Mouse (Mus musculus) cerebellum, postnatal 4 days (tissue): ENCODE measurements around the gene Gas2l1.
A peak's percentile ranks its signal among the peaks of the same experiment; 100 is the strongest.

Experiments used
- DNase-seq, 2 experiments: peaks; one replicate each; pipeline ENCODE4 v3.0.0; 2022; ENCODE audit warnings: low spot score in 2 of 2, mixed read lengths in 1 of 2

The Gas2l1 gene

DNA sequence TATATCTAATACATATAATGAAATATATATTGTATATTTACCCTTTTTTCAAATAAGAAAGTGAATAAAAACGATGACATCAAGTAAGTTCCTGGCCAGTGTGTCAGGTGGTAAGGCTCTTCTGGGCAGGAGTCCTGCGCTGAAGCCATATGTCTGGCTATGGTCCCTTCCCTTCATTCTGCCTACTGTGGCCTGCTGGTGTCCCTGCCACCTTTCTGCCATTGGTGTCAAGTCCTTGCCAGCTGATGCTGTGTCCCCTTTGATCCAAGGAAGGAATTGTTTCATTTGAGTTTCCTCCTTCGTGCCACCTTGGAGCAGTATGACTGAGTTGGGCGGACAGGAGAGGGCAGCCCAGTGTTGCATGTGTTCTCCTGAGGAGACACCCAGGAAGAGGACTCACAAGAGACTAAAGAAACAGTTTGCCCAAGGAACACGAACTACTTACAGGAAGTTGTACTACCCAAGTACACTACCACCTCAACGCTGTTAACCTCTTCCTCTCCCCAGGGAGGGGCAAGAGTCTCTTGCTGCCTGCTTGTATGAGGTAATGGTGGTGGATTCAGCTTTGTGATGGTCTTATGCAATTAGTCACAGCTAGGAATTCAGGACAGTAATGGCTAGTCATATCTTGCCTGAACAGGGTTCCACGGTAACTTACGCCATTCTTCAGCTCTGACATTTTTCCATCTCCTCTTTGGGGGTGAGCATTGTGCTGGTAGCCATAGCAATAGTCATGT is 22.3 kb downstream of the Gas2l1 start:
- no peak for DNase-seq

DNA sequence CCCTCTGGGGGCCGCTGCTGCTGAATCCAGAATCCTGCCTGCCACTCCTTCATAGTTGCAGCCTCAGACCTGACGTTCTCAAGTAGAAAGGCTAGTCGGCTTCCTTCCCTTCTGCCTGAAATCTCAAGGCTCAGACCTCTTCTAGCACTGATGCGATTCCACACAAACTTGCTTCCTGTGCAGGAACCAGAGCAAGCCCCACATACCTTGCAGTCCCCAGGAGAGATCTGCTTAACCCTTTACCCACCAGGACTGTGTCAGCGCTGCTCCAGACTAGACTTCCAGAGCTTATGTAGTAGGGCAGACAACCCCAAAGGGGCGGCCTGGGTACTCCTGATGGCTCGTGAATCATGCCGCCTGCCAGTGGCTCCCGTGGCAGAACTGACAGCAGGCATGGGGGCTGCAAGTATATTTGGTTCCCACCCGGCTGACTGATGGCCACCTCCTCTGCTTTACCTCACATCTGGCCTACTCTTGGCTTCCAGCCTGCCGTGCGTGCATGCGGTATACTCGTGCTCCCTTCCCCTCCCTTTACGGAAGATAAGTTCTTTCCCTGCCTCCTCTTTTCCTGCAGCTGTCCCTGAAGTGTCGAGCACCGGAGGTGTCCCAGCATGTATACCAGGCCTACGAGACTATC is 23.9 kb downstream of the Gas2l1 start:
- DNase-seq: no peak

DNA sequence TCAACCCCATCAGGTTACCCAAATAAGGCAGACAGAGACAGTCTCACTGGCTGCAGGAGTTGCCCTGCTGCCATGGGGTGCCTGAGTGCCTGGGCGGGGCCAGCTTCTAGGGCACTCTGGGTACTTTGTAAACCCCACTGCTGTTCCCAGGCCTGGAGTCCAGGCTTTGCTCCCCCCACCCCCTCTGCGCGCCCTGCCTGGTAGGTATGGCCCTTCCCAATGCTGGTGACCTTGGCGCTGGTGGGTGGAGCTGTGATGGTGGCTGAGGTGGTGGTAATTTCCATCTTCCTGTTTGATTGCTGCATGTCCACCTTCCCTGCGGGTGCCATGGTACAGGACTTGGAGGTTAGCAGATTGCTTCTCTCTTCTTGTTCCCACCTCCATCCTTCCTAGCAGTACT is 24.5 kb downstream of the Gas2l1 start:
- no peak for DNase-seq

DNA sequence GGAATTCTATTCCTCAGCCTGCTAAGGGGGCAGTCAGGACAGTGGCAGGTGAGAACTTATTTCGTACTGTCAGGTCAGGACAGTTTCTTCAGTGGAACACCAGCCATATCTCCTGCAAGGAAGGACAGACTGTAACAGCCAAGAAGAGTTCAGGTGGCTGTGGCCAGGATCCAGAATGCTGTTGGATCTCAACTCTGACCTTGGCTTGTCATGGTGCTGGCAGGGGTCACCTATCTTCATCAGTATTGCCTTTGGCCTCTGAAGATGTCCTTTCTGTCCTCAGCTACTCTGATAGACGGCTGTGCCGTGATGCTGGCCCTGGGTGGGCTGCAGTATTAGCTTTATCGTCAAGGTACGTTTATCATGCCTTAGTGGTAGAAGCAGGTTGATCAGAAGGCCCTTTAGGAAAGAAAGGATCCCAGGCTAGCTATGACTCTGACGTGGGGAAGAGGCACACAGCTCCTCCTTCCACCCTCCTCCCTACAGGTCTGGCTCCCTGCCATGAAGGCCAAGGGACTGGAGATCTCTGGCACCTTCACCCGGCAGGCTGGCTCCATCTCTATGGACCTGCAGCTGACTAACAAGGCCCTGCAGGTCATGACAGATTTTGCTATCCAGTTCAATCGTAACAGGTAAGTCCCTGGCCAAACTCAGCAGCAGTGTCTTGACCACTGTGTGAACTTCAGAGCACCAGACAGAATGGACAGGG is 27.8 kb downstream of the Gas2l1 start:
- DNase-seq: no peak

DNA sequence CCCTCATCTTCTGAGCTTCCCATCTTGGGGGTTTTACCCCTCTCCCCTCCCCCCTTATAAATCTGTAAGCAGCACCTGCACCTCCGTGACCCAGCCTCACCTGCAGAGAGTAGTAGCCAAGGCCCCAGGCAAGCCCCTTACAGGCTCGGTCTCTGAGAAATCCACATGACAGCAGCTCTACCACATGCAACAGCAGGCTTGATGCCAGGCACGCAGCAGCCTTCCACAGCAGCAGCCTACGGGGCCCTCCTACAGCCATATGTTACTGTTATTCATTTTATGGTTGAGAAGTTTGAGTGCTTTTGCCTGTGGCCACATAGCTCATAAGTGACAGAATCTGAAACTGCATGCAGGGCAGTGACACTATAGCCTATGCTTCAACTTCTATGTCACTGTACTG is 29.7 kb downstream of the Gas2l1 start:
- DNase-seq: peak in 1 of 2 experiments; percentile 46

DNA sequence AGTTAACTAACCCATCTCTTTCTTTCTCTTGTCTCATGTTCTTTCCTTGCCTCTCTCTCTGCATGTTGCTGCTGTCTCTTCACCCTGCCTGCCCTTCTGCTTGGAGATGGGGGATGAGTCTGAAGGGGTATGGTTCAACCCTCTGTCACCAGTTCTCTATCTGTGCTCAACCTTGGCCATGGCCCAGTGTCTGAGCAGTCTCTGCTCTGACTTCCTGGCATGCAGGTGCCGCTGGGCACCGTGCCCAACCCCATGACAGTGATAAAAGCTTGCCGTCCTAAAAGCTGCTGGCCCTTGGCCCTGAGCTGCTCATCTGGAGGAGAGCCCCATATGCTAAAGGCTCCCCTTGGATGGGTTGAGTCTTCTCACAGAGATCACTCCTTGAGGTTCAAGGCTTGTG is 32.0 kb downstream of the Gas2l1 start:
- DNase-seq: peak in 1 of 2 experiments; percentile 53

DNA sequence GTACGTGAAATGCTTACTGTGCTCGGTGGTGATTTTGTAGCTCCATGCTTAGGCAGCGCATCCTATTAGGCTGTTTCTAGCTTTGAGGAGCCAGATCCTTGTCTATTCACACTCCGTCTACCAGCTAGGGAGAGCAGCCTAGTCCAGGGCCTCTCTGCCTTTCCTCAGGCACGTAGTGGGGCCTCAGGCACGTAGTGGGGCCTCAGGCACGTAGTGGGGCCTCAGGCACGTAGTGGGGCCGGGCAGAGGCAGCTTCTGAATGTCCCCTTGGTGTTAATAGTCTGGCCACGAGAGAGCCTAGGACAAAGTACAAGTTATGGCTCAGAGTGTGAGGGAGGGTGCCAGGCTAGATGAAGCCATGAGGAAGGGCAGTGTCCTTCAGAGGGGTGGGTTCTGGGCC is 32.4 kb downstream of the Gas2l1 start:
- no peak for DNase-seq

DNA sequence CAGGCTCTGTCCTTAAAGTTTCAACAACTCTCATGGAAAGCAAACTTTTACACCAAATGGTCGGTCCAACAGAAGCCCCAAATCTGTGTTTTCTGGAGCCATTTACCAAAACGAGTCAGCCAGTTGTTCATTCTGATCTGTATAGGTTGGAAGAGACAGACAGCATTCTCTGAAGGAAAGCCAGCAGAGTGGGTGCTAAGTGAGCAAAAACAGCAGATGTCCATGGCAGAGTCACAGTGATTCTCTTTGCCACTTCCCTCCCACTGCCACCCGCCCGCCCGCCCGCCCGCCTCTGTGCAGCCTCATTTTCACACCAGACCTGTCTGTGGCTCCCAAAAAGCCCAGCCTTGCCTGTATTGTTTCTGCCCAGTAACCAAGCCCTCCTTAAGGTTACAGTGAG is 36.9 kb downstream of the Gas2l1 start:
- DNase-seq: no peak

DNA sequence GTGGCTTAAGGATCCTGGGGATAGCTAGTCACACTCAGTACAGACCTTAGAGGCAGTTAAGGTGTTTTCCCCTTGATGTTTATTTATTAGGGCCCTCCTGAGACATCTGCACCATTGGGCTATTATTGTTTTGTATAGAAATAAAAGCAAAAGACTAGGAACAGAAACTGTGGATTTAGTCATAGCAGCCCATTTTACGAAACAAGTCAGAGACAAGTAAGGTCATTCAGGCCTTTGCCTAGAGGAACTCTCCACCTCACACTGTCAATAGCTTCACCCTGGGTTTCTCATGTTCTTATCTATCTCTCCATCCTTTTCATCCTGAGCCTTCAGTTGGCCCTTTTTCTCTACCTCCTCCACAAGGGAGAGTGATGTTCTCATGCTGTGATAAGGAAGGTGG is 40.0 kb downstream of the Gas2l1 start:
- DNase-seq: no peak

DNA sequence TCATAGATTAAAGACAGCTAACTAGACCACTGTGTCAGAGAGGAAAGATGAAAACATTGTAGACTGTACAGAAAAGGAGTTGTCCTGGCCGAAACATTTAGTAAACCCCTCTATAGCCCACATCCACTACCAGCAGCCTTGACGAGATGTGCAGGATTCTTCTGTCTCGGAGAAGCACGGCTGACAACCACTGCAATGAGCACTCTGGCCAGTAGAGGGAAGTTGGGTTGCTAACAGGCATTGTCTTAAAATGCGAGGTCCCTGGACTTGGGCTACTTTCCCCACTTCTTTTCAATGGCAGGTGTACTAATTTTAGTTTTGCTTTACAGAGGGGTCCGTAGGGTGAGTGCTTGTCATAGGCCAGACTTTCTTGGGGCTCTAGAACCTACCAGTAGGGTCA is 47.6 kb downstream of the Gas2l1 start:
- peak in 1 of 2 experiments; percentile 24 for DNase-seq

DNA sequence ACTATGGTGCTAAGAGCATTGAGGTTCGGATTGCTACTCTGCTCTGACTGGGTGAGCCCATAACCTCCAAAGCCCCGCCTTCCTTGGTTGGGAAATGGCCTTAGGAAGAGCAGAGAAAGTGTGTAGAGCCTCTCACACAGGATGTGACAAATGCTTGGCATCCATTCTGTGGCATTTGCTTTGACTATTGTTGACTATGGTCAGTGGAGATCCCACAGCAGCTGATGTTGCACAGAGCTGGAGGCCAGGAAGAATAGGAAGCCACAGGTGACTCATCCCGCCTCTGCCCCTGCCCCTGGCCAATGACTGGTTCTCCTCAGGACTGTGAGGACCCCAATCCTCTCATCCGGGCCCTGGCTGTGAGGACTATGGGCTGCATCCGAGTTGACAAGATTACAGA is 48.8 kb downstream of the Gas2l1 start:
- DNase-seq: no peak

DNA sequence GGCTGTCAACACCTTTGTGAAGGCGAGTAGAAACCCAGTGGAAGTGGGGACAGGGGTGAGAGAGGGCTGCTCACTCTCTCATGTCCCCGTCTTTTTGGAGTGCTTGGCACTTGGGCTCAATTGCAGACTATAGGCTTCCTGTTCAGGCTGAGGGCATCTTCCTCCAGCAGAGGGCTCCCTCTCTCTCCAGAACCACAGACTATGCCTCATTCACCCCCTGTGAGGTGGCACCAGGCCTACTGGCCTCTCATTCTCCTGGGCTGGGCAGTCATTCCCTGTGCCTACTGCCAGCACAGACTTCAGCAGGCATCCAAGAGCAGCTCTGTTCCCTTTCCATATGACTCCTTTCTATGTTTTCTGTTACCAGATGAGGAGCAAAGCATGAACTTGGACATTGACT is 49.4 kb downstream of the Gas2l1 start:
- peak; percentile 46 to 74 for DNase-seq

DNA sequence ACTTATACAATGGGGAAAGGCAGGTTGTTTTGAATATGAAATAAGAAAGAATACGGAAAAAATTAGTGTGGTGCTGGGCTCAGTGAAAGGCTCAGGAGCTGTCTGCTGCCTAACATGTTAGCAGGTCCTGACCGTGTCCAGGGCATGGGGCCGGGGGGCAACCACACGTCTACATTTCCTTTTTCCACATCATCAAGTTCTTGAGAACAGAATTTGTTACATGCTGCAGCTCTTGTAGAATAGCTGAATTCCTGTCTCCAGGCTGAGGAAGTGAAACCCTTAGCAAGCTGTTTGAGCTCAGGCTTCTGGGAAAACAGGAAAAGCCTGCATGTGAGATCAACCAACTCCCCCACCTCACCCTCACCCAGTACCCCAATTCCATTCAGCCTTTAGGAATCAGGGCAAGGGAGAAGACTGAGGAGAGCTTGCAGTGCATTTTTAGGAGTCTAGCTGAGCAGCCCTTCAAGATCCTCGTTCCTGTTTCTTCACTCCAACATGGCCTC is 52.9 kb downstream of the Gas2l1 start:
- no peak for DNase-seq

DNA sequence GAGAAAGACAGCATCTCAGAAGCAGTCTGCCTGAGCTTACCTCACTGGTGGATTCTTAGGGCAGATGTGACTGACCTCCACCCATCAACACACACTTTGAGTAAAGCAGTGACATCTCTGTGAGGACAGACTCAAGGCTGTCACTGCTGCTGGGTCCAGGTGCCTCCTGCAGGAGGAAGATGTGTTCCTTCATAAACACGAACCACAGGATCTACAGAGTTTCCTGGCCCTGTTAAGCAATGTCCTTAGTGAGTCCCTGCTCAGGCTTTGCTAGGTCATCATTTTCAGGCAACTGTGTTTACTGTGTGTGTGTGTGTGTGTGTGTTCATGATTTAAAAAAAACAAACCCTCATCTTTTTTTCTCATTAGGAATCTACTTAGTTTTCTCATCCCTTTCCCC is 53.6 kb downstream of the Gas2l1 start:
- no peak for DNase-seq

DNA sequence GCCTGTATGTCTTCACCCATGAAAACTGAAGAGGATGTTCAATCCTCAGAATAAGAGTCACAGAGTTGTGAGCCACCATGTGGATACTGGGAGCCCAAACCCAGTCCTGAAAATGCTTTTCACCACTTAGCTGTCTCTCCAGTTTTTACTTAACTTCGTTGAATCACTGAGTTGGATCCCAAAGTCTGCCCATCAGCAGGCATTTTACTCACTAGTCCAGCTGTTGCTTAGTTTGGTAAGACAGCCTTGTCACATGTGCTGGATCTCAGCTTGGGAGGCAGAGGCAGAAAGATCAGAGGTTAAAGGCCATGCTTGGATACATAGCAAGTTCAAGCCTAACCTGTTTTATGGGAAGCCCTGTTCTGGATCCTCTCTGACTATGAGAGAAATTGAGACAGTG is 54.9 kb downstream of the Gas2l1 start:
- no peak for DNase-seq

DNA sequence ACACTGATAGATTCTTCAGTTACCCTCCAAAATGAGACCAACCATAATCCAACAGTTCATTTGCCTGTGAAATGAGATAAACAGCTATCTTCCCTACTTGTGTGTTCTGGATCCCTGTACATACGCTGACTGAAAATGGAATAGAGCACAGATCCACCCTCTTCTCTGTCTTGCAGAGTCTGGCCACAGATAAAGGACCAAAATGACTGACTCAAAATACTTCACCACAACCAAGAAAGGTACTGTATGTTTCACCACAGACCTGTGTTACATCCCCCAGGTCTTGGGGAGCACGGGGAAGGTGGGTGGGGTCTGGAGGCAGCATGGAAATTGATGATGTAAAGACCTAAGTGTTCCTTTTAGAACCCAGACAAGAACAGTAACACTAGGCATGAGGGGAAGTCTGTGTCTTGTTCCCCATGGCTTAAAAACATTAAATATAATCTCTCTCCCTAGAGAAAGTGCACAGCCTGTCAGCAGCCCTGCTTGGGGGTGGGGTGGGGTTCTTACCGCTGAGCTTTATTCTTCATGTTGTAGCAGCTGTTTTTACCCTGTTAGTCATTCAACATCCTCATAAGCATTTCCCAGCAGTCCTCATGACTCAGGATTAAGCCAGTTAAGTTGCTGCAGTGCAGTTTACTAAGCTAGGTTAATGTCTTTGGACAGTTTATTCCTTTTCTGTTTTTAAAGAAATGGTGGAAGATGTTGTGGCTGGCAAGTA is 55.6 kb downstream of the Gas2l1 start:
- no peak for DNase-seq

DNA sequence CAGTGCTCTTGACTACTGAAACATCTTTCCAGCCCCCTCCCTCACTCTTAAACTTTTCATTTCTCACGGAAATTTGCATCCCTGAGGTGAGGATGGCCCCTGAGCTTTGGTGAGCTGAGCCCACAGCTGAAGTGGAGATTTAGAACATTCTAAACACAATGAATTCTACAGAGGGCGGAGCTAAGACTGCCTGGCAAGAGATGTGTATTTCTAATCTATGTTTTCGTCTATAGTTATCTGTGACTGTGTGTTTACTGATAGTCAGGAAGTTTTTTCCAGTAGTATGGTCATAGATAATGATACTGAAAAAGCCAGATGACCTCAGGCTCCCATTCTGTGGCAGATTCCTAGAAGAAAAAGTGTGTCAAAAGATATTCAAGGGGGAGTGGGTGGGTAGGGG is 56.3 kb downstream of the Gas2l1 start:
- no peak for DNase-seq

DNA sequence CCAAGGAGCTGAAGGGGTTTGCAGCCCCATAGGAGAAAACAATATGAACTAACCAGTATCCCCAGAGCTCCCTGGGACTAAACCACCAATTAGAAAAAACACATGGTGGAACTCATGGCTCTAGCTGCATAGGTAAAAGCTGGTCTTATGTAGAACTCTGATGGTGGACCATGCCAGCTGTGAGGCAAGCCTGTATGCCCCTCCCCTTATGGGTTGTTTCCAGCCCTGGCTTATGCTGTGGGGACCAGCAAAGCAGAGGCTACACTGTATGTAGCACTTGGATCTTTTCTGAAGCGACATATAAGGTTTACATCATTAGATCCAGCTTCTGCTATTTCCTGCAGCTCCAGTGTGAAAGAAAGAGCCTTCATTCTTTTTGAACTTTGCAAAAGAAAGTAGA is 57.9 kb downstream of the Gas2l1 start:
- no peak for DNase-seq

DNA sequence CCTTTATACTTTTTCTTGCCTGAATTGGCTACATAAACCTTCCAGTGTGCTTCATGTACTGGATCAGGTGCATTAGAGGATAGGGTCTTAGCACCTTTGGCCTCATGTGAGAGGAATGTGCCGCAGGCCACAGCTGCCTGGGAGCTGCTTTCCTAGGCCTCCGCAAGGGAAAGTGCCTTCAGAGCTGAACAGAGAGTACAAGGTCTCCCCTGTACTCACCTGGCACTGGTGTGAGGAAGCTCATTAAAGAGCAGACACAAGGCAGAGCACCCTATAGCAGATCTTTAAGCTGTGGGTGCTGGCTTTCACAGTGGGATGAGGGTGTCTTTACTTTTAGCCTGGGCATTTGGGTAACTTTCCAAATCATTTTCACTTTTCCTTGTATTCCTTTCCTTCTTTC is 59.6 kb downstream of the Gas2l1 start:
- no peak for DNase-seq
